In the genomic region with DNA sequence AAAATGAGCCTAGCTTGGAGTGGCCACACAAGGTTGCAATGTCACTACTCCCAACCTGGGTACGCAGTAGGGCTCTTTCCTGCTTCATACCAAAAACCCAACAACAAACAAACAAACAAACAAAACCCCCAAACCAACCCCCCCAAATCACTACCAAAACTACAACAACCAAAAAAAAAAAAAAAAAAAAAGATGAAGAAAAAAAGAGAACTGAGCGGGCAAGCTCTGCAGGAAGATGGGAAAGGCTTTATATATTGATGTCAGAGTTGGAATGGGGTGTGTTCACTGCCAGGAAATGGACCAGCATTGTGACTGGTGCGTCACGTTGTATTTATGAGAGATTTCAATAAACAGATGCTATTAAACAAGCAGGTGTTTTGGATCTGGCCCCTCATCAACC, we compare ENCODE assay signal across 35 mouse cellular contexts.
"Had no signal": no experiment of that assay in that cellular context is flagged by ENCODE, and none has a peak within 500 bp of the region (broad histone marks: within the 10 kb centered on the region; RNA-seq: fewer than 3 reads in every experiment).

No protein-coding gene starts in this region.

- ATAC-seq: hindbrain, embryonic 16.5 days; hindbrain, postnatal 0 days; inflammation-experienced regulatory T-cells, adult 6 months; intestine, embryonic 15.5 days; intestine, embryonic 16.5 days; intestine, postnatal 0 days had no signal

- DNase-seq: heart, postnatal 10 days; heart, postnatal 14 days; heart, postnatal 36 days; heart, postnatal 4 days; kidney, adult 11 months; kidney, adult 18-20 months; kidney, adult 2 months; kidney, adult 8-10 months; kidney, adult 9 months; kidney, postnatal 10 days; kidney, postnatal 14 days; kidney, postnatal 25 days; kidney, postnatal 36 days; kidney, postnatal 4 days; layer of hippocampus, adult 9-11 months; layer of hippocampus, postnatal 36 days had no signal

- H3K4me2 ChIP-seq: heart, embryonic 11.5 days; heart, embryonic 12.5 days; heart, embryonic 13.5 days; heart, embryonic 15.5 days; hindbrain, embryonic 12.5 days; hindbrain, embryonic 13.5 days; hindbrain, embryonic 14.5 days; hindbrain, embryonic 15.5 days; intestine, embryonic 15.5 days; kidney, embryonic 15.5 days had no signal

- H3K27me3 ChIP-seq: heart, embryonic 12.5 days; heart, embryonic 13.5 days; heart, embryonic 15.5 days; hindbrain, embryonic 12.5 days; hindbrain, embryonic 13.5 days; hindbrain, embryonic 15.5 days; intestine, embryonic 15.5 days; kidney, embryonic 15.5 days had no signal

- H3K4me3 ChIP-seq: heart, embryonic 12.5 days; heart, embryonic 13.5 days; heart, embryonic 15.5 days; hindbrain, embryonic 10.5 days; hindbrain, embryonic 12.5 days; hindbrain, embryonic 13.5 days; hindbrain, embryonic 15.5 days; intestine, embryonic 15.5 days; kidney, embryonic 15.5 days; layer of hippocampus, adult 2 months; left cerebral cortex, adult 2 months had no signal

- H3K9me3 ChIP-seq: heart, embryonic 12.5 days; heart, embryonic 13.5 days; heart, embryonic 15.5 days; hindbrain, embryonic 10.5 days; hindbrain, embryonic 12.5 days; hindbrain, embryonic 13.5 days; hindbrain, embryonic 15.5 days; intestine, embryonic 15.5 days; kidney, embryonic 15.5 days had no signal

- H3K4me1 ChIP-seq: heart, embryonic 12.5 days; heart, embryonic 13.5 days; heart, embryonic 15.5 days; hindbrain, embryonic 12.5 days; hindbrain, embryonic 15.5 days; intestine, embryonic 15.5 days; kidney, embryonic 15.5 days had no signal

- H3K27ac ChIP-seq: heart, embryonic 13.5 days; heart, embryonic 15.5 days; hindbrain, embryonic 10.5 days; hindbrain, embryonic 12.5 days; hindbrain, embryonic 13.5 days; hindbrain, embryonic 14.5 days; hindbrain, embryonic 15.5 days; hindbrain, postnatal 0 days; intestine, embryonic 15.5 days; kidney, embryonic 15.5 days; kidney, postnatal 0 days; layer of hippocampus, adult 2 months had no signal

- H3K9ac ChIP-seq: heart, embryonic 12.5 days; heart, embryonic 13.5 days; heart, embryonic 15.5 days; hindbrain, embryonic 12.5 days; hindbrain, embryonic 14.5 days; hindbrain, embryonic 15.5 days; intestine, embryonic 15.5 days; kidney, embryonic 15.5 days had no signal
